Mouse (Mus musculus) heart, embryonic 15.5 days (tissue): ENCODE results near the gene Invs. TPM values are rescaled to one million over a fixed set of nuclear protein-coding genes. Genes with fewer than 3 reads are reported as not detected.

Experiments
- ATAC-seq: fragments of 200-750 bp; cut with Nextera tagmentation; replicated peaks from 2 replicates; pipeline ENCODE4 v1.8.0; 2017; ENCODE audit warnings: low read depth, moderate TSS enrichment; ENCODE audit not compliant: insufficient number of reproducible peaks, insufficient read depth, low FRiP score
- H3K27ac ChIP-seq: fragments of 300-500 bp; sonication (generic); 2 replicates; pipeline ENCODE4 v1.5.1; 2015; ENCODE audit warnings: mild to moderate bottlenecking, inconsistent platforms
- H3K27me3 ChIP-seq: fragments of 300-500 bp; sonication (generic); 2 replicates; pipeline ENCODE4 v1.6.1; 2015; ENCODE audit warnings: inconsistent platforms
- H3K36me3 ChIP-seq: fragments of 300-500 bp; sonication (generic); 2 replicates; pipeline ENCODE4 v1.6.1; 2015; ENCODE audit warnings: mild to moderate bottlenecking, inconsistent platforms
- H3K4me1 ChIP-seq: fragments of 300-500 bp; sonication (generic); replicated peaks from 2 replicates; pipeline ENCODE4 v1.6.1; 2015; ENCODE audit warnings: inconsistent platforms
- H3K4me2 ChIP-seq: fragments of 300-500 bp; sonication (generic); 2 replicates; pipeline ENCODE4 v1.6.1; 2015; ENCODE audit warnings: inconsistent platforms, mild to moderate bottlenecking, moderate library complexity
- H3K4me3 ChIP-seq: fragments of 300-500 bp; sonication (generic); 2 replicates; pipeline ENCODE4 v1.5.1; 2015; ENCODE audit warnings: mild to moderate bottlenecking, inconsistent platforms
- H3K9ac ChIP-seq: fragments of 300-500 bp; sonication (generic); 2 replicates; pipeline ENCODE4 v1.6.1; 2015; ENCODE audit warnings: mild to moderate bottlenecking, inconsistent platforms
- H3K9me3 ChIP-seq: fragments of 300-500 bp; sonication (generic); replicated peaks from 2 replicates; pipeline ENCODE4 v1.6.1; 2016; ENCODE audit warnings: inconsistent platforms
- WGBS: fragments of 180-500 bp; shearing (Covaris S2); methylation state at CpG from one replicate; pipeline ENCODE4 v1.1.7; 2015; ENCODE audit warnings: mixed read lengths; 5-methylcytosine and 5-hydroxymethylcytosine counted together
- polyA plus RNA-seq: library from polyadenylated mRNA; unstranded; fragments of >200 nt; fragmentation: Nextera tagmentation; extraction: Ambion mirVana; gene quantifications from 2 replicates; pipeline ENCODE4 v1.2.1, GENCODE M21; 2015

Gene Invs
- polyA plus RNA-seq, 1 experiment from 2014 or later: 4.8 TPM

DNA sequence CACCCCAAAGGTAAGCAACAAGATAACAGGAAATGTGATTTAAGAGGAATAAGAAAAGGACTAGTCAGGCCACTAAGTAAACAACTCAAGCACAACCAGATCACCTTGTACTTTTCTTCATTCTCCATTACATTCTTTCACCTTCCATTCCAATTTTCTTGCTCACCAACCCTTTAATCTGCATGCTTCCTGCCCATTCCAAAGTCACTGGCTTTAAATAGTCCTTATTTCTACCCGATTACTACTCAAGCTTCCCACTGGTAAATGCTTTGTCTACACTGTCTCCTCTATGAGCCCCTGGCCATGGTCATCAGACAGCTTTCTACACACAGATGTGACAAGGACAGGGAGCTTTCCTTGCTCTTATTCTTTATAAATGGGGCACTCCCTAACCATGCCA lies 191.4 kb downstream of the Invs start:
- Histone ChIP-seq H3K9me3 (no peaks in the 10 kb centered on the region), H3K27me3 (no peaks in the 10 kb centered on the region), H3K4me3 (no peak overlapping the region), H3K4me1 (peaks cover 12% of the 10 kb centered on the region), H3K36me3 (peaks cover 17% of the 10 kb centered on the region), H3K4me2 (peak overlapping the region; percentile 71; the same call in 1 of the 2 replicates), H3K27ac (no peak overlapping the region), H3K9ac (no peak overlapping the region)
- ATAC-seq: no peak
- WGBS: 45% methylated on average over 1 of the region's 1 CpGs

DNA sequence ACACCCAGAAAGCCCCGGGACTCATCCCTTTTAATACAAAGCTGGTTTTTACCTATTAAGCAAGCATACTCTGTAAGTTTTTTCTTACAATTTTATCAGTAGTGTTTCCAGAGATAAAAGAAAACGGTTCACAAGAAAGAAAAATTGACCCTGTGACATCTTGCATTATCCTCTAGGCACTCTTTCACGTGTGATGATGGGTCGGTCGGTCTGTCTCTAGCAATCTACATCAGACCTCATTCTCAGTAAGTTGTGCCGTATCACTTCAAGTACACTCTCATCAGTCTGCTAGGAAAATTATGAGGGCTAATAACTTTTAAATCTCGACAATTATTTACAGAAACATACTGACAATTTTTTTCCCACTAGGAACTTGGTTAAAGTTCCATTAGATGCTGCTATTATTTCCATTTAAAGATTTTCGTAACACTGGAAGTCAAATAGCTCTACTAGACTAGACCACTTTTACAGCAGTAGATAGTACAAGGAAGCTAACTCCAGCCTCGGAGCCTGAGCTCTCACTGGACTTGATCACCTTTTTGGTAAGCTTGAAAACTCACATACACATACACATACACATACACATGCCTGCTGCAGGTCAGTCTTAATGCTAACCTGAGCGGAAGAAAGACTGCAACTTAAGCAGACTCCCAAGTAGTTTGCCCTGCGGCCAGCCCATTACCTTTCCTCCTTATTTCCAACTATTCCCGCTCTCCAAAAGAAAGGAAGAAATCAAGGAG lies 192.7 kb downstream of the Invs start:
- no peaks in the 10 kb centered on the region for H3K27me3 ChIP-seq
- peak overlapping the region; percentile 71 for H3K4me2 ChIP-seq
- WGBS: 9% methylated on average over 12 of the region's 12 CpGs
- H3K36me3 ChIP-seq: peaks cover 12% of the 10 kb centered on the region
- H3K4me3 ChIP-seq: peak overlapping the region; percentile 77
- H3K27ac ChIP-seq: peak overlapping the region; percentile 82
- no peak for ATAC-seq
- no peaks in the 10 kb centered on the region for H3K9me3 ChIP-seq
- H3K9ac ChIP-seq: peak overlapping the region; percentile 97
- H3K4me1 ChIP-seq: peaks cover 12% of the 10 kb centered on the region

DNA sequence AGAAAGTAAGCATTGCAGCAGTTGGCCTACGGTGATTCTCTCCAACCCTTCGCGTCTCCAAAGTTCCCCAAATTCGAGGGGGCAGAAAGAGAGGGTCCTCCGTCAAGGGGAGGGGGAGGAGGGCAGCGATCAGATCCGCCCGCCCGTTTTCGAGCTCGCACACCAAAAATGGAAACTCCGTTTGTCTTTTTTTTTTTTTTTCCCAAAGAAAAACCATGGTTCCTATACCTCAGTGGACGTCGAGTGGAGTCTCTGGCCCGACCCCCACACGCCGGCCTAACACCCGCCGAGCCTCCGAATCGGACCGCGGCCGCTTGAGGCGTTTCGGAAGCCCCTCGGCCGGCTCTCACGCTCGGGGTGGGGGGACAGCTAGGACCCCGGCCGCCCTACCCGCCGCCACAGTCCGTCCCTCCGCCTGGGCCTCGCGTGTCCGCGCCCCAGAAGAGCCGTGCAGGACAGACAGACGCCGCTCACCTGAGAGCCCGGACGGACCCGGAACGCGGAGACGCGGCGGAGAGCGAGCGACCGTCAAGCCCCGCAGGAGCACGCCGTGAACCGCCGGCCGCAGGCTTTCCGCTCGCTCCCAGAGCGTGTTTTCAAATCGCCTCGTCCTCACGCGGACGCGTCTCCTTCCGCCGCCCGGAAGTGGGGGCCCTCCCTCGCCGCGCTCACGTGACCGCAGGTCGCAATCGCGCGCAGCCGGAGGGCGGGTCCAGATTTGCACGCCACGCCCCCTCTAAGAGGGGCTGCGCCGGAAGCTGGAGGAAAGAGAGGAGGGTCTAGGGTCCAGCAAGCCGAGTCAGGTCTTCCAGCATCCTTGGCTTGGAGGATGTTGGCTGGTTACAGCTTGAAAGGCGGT lies 193.5 kb downstream of the Invs start, which contains the start of gene Tex10:
Gene Tex10, minus strand, starts transcription at position 668 of the 859 bp plus-strand sequence.
- WGBS: under 1% methylated on average over 89 of the region's 89 CpGs
- no peaks in the 10 kb centered on the region for H3K27me3 ChIP-seq
- H3K4me2 ChIP-seq: peak within 1 kb of the TSS; percentile 71
- peak within 1 kb of the TSS; percentile 77 for H3K4me3 ChIP-seq
- peak within 1 kb of the TSS; percentile 97 for H3K9ac ChIP-seq
- no peaks in the 10 kb centered on the region for H3K9me3 ChIP-seq
- ATAC-seq: peak; percentile 95
- peaks cover 8% of the 10 kb centered on the region for H3K36me3 ChIP-seq
- peaks cover 12% of the 10 kb centered on the region for H3K4me1 ChIP-seq
- peak within 1 kb of the TSS; percentile 82 for H3K27ac ChIP-seq

DNA sequence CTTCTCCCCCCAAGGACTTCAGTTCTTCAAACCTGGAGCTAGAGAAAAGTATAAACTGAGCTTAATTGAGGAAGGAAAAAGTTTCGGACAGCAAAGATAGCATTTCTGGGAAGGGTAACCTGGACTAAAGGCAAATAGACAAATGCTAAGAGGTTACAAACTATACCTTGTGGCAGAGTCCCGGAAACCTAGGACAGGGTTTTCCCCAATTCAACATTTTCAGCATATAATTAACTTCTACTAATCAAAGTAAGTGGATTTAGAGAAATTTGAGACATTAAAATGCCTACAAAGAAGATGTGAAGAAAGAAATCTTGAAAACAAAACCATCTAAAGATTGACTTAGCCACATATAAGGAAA lies 194.1 kb downstream of the Invs start:
- no peak for ATAC-seq
- H3K9ac ChIP-seq: 0 out of 2 replicates have a peak overlapping the region, but pooled peaks have one; percentile 97
- peaks cover 2% of the 10 kb centered on the region for H3K36me3 ChIP-seq
- no peaks in the 10 kb centered on the region for H3K9me3 ChIP-seq
- H3K27me3 ChIP-seq: no peaks in the 10 kb centered on the region
- 70% methylated on average over 2 of the region's 2 CpGs for WGBS
- H3K4me3 ChIP-seq: peak overlapping the region; percentile 77
- H3K4me1 ChIP-seq: peaks cover 12% of the 10 kb centered on the region
- peak overlapping the region; percentile 82 for H3K27ac ChIP-seq
- peak overlapping the region; percentile 71 for H3K4me2 ChIP-seq

DNA sequence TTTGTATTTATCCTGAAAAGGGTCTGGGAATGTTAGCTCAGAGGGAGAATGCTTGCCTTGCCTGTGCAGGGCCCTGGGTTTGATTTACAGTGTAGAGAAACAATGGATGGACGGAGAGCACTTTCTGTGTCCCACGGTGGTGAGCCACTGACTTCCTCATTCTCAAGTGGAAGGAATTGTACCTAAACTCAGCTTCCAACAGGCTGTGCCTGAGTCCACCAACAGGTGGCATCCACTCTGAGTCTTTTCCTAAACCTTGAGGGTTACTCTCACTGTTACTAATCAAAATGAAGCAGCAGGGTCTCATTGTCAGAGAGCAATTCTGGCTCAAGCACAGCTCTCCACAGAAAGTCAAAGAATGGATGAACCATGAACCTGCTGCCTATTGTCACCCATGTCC lies 201.7 kb downstream of the Invs start:
- no peak for ATAC-seq
- Histone ChIP-seq H3K4me3 (no peak overlapping the region), H3K27ac (no peak overlapping the region), H3K27me3 (no peaks in the 10 kb centered on the region), H3K4me1 (no peaks in the 10 kb centered on the region), H3K36me3 (no peaks in the 10 kb centered on the region), H3K9me3 (no peaks in the 10 kb centered on the region), H3K4me2 (no peak overlapping the region), H3K9ac (no peak overlapping the region)
- WGBS: 23% methylated on average over 2 of the region's 2 CpGs

Other genes starting within 250 kb of the Invs start
- 0.11 and 0.20 TPM in 2 replicates for gene Nr4a3, start 234.6 kb upstream of the Invs start, polyA plus RNA-seq
- gene Stx17, start 154.8 kb upstream of the Invs start, polyA plus RNA-seq: 18.5 and 20.4 TPM in 2 replicates
- 54.9 and 55.7 TPM in 2 replicates for gene Erp44, start 202 bp upstream of the Invs start, polyA plus RNA-seq
- gene Tex10, start 193.7 kb downstream of the Invs start, polyA plus RNA-seq: 24.7 and 30.2 TPM in 2 replicates